Mouse (Mus musculus) gastrocnemius, postnatal 25 days (tissue): Measurements from ENCODE around the gene B4galnt2. TPM values are rescaled to one million over a fixed set of nuclear protein-coding genes. Genes with fewer than 3 reads are reported as not detected.
"Not testable (repeated sequence)": the region's sequence is repeated elsewhere in the genome, so short reads cannot be mapped to it uniquely, and the experiment has no call there.

Experiments
- DNase-seq: peaks from one replicate; pipeline ENCODE4 v3.0.0; 2022
- total RNA-seq, 2 experiments: library from RNA; stranded (reverse); gene quantifications; 1 replicate in 1 of 2; 2 replicates in 1 of 2; pipeline ENCODE4 v1.2.3; 2021

B4galnt2 gene
- total RNA-seq, 2 experiments from 2014 or later = not detected

DNA sequence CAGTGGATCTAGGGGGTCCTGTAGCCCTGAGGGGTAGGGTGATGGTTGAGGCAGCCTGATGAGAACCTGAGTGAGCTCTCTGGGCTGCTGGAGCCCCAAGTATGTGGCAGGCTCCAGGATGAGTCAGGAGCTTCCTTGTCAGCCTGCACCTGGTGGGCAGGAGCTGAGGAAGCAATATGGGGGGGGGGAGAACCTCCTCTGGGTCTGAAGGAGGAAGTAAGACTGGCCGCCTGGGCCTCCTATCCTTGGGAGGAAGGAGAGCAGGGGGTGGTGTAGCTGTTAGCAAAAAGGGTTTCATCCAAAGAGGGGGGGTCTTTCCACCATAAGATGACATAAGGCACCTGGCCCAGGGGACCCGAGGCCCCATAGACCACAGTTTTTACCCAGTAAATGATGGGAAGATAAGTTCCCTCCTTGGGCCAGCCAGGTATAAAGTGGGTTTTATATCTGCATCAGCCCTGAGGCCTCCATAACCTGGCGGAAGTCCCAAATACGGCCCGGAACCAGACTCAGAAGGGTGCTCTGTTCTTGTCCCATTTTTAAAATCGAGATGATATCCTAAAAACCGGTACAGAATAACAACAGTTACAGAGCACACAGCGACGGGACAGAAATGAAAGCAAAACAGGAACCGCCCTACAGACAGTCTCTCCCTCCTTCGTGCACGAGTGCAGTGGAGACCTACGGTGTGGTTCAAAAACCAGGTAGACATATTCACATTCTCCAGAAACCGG is 18.1 kb downstream of the B4galnt2 start:
- no peak for DNase-seq

- no peak for DNase-seq
Observed at GRCm38 (mm10) chr11:95890462-95891051, 24.1 kb downstream of the B4galnt2 start.

DNA sequence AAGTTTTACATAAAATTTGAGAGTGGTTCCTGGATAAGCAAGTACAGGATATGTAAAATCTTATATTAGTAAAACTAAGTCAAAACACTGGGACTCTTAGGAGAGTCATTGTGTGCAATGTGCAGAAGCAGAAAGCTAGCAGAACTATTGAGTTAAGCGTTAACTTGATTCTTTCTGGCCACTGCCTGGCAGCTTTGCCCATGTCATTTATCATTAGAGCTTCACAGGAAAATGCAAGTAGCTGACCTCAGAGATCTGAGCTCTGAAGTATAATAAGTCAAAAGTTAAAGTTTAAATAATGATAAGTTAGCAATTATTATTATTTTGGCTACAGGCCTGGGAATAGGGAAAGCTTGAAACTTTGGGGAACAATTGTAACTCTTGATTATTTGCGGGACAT is 34.8 kb downstream of the B4galnt2 start:
- DNase-seq = not testable (repeated sequence)

DNA sequence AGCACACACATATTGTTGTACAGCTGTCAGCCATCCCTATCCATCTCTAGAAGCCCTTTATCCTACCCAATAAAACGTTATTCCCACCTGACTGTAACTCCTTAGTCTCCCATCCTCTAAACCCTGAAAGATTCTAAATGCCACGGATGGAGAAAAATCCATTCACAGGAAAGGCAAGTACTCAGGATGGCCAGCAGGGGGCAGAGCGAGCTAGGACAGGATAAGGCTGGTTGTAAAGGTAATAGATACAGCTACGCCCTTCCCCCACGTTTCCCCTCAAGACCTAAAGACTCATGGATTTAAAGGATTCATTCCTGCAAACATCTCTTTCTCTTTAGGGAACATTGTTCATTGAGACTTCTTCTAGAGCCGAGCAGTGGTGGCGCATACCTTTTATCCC is 38.4 kb downstream of the B4galnt2 start:
- DNase-seq = no peak

DNA sequence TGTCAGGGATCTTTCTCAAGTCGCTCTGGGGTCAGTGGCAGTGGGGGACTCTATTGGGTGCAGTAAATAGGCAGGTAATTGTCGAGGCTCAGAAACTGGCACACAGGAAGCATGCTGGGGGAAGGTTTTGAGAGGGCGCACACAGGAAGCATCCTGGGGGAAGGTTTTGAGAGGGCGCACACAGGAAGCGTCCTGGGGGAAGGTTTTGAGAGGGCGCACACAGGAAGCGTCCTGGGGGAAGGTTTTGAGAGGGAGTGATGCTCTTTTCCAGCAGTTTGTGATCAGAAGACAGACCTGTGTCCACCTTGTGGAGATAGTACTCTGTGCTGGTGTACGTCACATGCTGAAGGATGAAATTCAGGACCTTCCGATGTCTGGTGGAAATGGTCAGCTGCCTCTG is 38.9 kb downstream of the B4galnt2 start:
- no peak for DNase-seq

DNA sequence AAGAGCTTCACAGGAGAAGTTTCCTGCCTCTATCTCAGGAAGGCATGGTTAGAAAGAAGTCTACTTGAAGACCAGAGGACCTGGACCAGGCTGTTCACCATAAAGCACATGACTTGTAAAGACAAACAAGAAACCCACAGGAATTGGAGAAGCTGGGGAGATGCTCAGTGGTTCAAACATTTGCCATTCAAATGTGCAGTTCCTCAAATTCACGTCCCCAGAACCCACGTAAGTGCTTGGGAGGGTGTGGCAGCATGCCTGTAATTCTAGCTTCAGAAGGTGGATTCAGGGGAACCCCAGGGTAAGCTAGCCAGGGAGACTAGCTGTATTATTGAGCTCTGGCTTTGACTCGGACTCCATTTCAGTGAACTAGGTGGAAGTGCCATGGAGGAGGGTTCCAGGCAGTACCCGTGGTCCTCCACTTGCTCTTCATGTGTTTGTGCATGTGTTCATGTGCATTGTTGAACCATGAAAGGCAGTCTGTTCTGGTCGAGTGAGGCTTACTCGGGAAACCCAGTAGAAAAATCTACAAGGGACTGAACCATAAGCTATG is 44.7 kb downstream of the B4galnt2 start:
- DNase-seq = no peak

GRCm38 (mm10) chr11:95869442-95869841 is 45.2 kb downstream of the B4galnt2 start:
- no peak for DNase-seq

- no peak for DNase-seq
Observed at GRCm38 (mm10) chr11:95861397-95861796, 53.3 kb downstream of the B4galnt2 start.

DNA sequence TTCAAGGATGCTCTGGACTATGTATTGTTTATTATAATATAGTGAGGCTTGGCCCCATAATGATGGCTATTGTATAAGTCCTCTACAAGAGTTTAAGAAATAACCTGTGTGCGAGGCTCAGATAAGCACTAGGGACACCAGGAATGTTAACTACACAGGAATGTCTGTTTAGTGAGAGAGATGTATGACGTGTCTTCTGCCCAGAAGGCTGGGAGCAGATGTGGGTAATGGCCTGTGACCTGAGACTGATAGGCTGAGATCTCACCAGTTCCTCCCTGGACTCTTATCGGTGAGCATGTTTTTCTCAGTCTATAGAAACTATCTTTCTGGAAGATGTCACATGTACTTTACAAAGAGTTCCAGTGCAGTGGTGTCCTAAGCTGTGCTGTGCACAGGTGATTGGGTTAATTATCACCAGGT is 54.6 kb downstream of the B4galnt2 start:
- no peak for DNase-seq

DNA sequence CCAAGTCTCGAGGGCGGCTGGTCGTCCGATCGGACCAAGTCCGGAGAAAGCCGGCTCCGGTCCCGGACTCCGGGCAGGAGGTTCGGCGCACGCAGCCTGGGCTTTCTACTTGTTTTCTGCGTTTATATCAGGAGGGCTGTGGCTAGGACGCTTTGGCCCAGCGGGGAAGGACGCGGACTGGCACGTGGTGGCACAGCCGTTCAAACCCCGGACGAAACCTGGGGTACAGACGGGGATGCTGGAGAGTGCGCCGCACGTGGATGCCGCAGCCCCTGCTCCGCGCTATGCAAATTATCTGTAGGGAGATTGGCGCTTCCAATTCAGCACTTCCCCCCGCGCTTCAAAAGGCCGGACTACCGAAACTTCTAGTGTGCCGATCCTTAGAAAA is 55.2 kb downstream of the B4galnt2 start:
- no peak for DNase-seq

GRCm38 (mm10) chr11:95858528-95859467 is 55.9 kb downstream of the B4galnt2 start:
- DNase-seq = peak; percentile 99

- DNase-seq = no peak
Observed at GRCm38 (mm10) chr11:95857716-95858527, 56.8 kb downstream of the B4galnt2 start.

GRCm38 (mm10) chr11:95857306-95857705 is 57.4 kb downstream of the B4galnt2 start:
- no peak for DNase-seq

- peak; percentile 46 for DNase-seq
Observed at GRCm38 (mm10) chr11:95853684-95854083, 61.0 kb downstream of the B4galnt2 start.

DNA sequence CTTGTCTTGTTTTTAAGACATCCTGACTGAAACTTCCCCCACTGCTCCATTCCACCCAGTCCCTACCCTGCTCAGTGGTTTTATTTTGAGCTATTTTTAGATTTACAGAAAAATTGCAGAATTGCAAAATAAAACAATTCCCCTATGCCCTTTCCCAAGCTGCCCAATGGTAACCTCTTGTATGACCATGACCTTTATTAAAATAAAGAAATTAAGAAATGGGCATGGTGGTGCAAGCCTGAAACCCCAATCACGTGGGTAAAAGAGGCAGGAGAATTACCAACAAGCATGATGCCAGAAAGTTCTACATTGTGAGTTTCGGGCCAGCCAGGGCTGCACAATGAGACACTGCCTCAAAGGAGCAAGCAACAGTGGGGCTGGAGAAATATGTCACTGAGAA is 63.8 kb downstream of the B4galnt2 start:
- DNase-seq = no peak

DNA sequence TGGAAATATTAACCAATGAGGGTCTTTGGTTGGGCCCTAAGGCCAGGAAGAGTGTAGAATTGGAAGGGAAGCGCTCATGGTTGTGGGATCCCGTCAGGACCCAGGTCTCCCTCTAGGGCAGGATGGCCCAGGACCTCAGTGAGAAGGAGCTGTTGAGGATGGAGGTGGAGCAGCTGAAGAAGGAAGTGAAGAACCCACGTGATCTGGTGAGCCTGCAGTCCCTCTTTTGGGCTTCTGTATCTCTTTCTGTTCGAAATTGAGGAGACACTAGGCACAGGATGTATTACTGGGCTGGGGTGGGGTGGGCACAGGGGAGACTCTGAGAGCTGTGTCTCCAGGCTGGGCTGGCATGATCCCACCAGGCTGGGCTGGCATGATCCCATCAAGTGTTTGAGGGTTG is 69.8 kb downstream of the B4galnt2 start:
- DNase-seq = no peak

- DNase-seq = no peak
Observed at GRCm38 (mm10) chr11:95843421-95843950, 71.2 kb downstream of the B4galnt2 start.

DNA sequence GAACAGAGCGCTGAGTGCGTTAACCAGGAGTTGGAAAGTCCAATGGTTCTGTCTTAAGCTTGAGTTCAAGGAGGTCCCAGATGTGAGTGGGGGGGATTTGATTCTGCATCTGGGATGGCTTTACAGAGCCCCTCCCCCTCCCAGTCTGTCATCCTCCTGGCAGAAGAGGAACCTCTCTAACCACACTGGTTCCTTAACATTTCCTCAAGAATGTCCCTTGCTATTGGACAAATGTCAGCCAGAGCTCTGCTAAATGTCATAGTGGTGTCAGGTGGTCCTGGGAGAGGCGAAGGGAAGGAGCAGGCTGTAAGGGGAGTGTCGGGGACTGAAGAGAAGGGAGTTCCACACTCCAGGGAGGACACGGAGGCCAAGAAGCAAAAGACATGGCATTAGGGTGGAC is 71.7 kb downstream of the B4galnt2 start:
- DNase-seq = no peak

- DNase-seq = peak; percentile 65
Observed at GRCm38 (mm10) chr11:95842074-95842681, 72.5 kb downstream of the B4galnt2 start, which contains the start of gene Abi3. TSS of gene Abi3 (minus strand) at chr11:95842476.

DNA sequence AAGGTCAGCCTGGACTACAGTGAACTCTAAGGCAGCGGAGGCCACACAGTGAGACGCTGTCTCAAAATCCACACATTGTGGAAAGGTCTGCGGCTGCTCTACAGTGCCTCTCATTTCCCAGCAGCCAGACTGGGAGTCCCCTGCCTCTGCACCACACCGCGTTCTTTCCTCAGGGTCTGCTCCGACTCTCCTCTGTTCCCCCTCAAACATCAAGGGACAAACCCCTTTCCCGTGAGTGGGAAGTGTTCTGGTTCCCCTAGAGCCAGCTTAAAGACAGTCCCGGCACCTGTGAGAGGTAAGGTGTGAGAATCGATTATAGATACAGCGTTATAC is 73.2 kb downstream of the B4galnt2 start:
- no peak for DNase-seq
